Mouse (Mus musculus): ENCODE measurements at regions not wholly inside any gene's neighbourhood (a gene's known extent, or its start where the extent isn't known, plus 50 kb on each side); places are given as distances from the start of the nearest gene placed in this dataset.

DNA sequence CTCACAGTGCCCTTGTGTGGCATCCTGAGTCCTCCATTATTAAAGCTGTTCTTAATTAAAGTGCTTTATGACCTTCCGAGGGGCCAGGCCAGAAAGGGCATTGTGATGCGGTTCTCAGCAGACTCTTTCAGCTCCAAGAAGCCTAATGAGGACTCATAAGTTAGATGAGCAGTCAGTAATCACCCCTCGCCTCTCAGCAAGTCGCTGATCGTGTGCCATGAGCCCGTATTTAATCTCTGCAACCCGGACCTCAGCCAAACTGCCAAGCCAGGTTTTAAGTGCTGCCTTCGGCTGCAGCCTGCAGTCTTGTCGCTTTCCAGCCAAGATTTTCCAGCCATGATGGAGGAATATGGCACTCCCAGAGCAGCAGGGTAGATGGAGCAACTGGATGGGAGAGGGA, 56.1 kb upstream of the Rbfox1 start:
- DNase-seq, result no peak

DNA sequence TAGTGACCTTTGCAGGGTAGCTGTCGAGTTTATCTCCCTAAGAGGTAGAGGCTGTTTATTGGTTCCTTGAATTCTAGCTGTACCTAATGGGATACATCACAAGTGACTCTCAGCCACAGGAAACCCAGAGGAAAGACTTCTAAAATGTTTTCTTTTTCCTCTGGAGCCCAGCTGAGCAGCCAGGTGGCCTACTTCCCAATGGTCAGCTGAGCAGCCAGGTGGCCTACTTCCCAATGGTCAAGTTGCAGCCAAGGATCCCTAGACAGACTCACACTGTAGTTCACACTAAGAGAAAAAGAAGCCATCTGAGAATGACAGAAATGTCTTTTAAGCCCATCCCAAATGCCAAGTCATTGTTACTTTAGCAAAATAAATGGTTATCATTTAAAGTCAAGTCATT, 61.8 kb upstream of the Rbfox1 start:
- DNase-seq, result no peak

DNA sequence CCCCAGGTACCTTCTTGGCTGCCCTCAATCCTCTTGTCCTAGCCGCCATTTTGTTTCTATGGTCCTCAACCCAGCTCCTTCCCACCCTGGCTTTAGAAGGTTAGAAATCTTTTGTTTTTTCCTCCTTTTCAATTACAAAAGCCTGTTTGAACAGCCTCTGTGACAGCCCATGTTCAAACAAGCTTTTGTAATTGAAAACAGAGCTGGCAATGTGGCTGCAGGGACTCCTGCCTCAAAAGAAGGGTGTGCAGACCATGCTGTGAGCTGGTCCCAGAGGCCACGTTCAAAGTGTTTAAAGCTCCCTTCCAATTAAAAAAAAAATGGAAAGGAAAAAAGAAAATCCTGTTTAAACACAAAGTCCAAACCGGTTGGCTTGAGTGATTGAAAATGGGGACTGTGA, 68.0 kb upstream of the Rbfox1 start:
- DNase-seq, result no peak

DNA sequence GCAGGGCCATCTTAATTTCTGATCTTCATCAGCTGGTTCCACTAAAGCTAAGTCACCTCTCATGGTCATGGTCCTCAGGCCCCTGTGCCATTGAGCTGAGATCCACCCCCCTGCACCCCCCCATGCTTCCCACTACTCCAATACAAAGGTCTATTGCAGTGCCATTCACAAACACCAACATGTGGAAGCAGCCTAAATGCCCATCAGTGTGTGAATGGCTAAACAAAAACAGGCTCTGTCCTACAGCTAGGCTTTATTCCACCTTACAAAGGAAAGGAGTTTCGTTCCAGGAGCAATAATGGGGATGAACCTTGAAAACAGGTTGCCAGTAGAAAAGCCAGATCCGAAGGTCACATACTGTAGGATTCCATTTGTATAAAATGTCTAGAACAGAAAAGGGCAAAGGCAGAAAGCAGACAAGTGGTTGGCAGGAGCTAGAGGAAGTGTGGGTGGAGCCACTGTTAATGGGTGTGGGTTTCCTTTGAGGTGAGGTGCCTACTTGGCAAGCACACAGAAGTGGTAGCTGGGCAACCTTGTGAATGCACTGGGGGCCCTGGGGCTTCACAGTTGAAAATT, 72.8 kb upstream of the Rbfox1 start:
- DNase-seq, result no peak

DNA sequence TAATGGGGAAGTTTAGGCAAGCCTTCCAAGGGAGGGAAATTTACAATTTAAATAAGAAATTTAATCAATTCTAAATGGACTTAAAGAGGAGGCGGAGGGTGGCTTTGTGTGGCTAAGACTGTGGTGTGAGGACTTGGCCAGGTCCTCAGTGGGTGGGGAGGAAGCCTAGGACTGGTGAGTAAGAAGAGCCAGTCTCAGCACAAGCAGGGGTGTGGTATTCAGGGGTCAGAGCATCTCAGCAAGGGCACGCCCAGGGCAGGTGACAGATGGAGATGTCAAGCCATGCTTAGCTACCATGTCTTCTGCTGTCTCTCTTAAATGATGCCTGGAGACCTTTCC, 73.5 kb upstream of the Rbfox1 start:
- DNase-seq, result no peak

DNA sequence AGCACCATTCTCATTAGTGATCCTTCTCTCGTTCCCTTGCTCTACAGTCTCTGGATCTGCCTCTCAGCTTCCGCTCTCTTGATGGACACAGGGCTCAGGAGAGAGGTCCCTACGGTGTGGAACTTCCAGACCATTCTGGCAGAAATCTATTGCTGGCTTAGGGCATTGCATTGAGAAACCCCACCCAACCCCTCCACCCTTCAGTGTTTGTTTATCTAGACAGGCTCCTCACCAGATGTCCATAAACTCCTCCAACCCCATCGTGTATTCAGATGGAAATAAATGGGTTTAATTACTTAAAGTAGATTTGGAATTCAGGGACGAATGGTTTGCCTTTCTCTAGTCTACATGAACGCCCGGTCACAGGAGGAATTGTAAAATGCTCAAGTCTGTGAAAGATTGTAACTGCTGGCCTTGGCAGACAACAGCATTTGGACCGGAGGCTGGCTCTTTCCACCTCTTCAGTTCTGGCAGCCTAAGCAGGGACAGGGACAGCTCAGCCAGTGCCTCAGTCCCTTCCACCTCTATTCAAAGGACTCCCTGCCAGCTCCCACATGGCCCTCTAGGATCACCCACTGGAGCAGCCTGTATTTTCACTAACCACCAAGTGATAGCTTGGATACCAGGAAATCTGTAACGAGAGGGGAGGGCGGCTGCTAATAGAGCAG, 74.0 kb upstream of the Rbfox1 start:
- no peak for DNase-seq

DNA sequence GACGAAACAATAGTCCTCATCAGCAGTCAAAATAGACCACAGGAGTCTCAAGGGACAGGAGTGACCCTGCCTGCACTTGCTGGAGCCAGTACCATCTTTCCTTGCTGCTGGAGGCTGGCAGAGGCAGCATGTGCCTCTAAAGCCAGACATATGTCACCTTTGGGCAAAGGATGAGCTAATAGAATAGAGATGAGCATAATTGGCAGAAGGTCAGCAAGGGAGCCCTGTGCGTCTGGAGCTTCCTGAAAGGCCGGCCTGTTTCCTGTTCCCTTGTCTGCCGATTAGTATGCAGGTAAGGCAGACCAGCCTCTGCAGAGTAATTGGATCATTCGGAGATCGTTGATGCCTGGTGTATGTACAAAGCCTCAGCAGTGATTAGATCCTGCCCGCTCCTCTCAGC, 87.0 kb upstream of the Rbfox1 start:
- no peak for DNase-seq

DNA sequence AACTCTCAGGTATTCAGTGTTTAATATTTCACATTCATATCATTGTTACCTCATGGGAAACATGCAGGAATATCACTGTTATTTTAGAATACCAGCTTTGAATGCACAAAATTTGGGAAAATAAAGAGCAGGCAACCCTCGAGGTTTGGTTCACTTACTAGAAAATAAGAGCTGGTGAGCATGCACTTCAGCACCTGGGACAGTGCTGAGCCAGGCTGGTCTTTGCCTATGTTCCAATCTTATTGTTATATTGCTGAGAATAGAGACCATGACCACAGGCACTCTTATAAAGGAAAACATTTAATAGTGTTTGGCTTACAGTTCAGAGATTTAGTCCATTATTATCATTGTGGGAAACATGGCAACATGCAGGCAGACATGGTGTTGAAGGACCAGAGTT, 92.9 kb upstream of the Rbfox1 start:
- no peak for DNase-seq

DNA sequence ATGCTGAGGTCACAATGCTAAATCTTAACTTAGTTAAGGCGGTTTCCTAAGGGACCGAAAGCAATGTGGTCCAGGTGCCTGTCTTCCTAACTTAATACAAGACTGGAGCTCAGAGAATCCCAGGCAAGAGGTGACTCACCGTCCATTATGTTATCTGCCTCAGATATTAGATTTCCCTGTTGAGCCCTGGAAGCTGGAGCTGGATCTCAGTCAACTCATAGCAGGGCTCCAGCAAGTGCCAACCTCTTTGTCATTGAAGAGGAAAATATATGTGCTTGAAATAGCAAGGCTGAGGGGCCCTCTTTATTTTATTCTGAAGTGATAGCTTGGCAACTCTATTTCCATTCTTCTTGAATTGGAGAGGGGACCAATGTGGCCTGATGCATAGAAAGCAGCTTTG, 95.0 kb upstream of the Rbfox1 start:
- DNase-seq, result no peak

DNA sequence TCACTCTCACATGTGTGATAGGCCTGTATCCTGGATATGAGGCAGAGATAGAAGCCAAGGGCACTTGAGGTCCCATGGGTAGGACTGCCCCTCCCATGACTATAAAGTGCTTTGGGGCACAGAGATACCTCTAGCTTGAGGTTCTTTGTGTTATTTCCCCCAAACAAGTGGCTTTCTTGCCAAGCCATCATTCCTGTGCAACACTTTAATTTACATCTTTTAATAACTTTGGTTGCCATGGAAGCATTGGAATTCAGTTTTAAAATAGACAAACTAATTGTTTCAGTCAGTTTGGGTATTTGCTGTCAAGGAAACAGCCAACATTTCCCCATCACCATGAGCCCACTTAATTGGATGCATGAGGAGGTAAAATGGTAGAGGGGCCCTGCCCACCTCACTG, 97.9 kb upstream of the Rbfox1 start:
- DNase-seq, result no peak

DNA sequence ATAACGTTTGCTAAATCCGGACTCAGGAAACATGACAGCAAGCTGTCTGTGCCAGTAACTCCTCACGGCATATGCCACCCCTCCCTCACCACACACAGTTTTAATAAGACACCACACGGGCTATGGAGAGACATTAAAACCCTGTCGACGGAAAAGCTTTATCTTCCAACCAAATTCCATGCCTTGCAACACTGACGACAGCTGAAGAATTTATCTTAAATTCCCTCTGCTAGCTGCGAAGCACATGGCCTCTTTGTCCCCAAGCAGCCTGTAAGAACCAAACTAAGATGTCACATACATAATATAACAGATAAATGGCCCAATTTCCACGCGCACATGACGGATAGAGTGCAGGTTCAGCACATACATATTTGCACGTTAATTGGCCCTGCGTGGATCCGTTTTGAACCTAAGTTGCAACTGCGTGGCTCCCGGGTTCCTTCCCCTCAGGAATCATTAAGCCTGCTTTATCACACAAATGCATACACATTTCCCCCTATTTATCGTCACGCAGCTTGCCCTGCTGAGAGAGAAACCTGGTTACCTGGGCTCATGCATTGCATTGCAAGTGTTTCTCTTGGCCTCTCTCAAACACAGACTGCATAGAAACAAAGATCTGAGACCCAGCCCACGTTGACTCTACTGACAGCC, 118.3 kb upstream of the Rbfox1 start:
- no peak for DNase-seq

DNA sequence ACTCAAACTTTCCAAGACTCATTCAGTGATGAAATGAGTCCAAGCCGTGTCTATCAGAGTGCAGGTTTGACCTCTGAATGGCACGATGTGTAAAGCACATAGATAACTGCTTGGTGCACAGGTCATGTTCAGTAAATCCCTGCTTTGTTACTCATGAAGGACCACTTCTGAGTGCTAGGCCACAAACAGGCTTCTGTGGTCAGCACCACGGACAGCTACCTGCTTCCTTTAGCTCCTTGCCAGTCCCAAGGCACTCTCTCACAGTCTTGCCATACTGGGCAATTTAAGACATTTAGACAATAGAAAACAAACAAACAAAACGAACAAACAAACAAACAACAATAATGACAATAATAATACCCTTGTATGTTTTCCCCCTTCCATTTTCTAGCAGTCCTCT, 120.0 kb upstream of the Rbfox1 start:
- peak; percentile 31 for DNase-seq

DNA sequence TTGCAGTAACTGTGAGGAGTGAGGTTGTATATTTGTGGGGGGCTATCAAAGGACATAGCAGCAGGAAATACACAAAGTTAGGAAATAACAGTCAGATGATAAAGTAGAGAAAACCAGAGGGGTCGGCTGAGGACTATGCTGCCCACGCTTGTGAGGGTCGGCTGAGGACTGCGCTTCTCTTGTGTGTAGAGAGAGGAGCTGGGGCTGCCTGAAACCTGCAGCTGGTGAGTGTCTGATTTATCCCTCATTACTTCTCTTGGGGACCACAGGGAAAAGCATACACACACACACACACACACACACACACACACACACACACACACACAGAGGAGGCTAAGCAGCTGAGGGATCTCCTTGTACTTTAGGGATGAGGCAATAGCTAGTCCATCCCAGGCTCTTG, 124.3 kb upstream of the Rbfox1 start:
- DNase-seq, result no peak

DNA sequence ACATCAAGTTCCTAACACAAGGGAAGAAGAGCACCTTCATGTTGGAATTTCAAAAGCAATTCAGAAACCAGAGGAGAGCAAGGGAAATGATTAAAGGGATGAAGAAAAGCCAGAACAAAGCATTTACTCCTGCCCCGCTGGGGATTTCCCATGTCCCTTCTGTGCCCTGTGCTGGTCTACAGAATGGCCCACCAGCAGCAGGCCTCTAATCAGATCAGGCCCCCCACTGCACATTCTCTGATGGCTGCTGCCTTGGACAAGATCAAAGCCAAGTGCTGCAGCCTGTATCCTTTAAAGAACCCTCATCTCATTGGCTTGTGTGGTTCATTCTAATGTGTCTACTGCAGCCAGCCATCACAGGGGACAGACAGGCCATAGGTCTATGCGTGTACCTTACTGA, 126.1 kb upstream of the Rbfox1 start:
- DNase-seq, result no peak

DNA sequence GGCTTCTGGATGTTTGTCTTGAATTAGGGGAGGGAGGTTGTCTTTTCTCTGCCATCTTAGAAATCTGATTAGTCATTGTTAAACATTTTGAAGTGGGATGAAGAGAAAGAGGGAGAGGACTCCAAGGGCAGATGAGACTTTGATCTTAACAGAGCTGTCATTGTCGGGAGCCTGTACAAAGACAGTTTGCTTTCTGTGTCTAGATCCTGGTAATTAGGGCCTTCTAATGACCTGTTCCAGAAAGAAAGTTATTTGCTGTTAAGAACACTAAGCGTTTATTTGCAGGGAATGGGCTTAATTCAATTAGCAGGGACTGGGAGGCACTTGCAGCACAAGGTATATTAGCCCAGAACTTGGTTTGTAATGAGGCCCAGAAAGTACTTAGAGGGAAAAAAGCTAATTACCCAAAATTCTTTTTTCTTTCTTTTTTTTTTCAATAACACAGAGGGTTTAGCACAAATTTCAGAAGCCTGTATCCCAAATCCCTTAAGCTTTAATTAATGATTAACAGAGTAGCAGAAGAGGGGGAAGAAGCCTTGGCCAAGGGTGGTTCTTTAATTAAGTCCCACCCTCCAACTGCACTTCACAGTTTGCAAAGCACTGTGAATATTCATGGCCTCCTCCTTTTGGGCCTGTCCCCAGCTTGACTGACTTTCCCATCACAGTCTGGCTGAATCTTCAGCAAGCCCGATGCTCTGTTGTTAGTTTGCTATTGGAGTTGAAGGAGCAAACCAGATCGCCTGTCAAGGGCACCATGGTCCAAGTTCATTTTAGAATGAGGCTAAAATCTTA, 142.2 kb upstream of the Rbfox1 start:
- no peak for DNase-seq

DNA sequence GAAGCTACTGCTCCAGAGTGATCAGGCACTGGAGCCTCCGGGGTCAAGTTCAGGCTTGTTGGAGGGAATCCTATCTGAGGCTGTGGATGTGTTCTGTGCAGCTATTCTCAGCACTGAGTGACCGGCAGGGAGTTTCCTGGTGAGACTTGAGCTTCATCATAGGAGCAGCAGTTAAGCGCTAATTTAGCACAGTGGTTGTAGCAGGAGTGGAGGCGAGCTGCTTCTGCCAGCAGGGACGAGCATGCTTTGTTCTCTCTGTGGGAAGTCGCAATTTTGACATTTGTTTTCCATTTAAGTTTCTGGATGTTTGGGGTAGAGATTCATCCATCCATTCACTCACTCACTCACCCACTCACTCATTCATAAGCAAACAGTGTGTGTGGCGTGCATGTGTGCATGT, 144.4 kb upstream of the Rbfox1 start:
- DNase-seq, result no peak

DNA sequence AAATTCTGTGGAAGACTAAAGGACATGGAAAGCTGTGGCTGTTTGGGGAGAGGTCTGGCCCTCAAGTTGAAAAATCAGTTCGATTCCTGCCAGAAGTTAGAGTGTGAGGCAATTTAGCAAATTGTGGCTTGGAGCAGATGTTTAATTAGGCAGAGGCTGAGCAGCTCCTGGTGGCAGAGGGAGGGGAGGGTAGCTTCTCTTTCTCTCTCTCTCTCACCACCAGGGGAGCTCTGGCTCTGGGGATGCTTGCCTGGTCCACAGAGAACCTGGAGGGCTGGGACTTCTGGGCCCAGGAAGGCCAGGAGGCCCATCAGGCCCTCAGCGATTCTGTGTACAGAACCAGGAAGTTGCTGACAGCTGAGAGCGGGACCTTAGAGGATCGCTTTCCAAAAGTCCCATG, 151.5 kb upstream of the Rbfox1 start:
- DNase-seq, result no peak

DNA sequence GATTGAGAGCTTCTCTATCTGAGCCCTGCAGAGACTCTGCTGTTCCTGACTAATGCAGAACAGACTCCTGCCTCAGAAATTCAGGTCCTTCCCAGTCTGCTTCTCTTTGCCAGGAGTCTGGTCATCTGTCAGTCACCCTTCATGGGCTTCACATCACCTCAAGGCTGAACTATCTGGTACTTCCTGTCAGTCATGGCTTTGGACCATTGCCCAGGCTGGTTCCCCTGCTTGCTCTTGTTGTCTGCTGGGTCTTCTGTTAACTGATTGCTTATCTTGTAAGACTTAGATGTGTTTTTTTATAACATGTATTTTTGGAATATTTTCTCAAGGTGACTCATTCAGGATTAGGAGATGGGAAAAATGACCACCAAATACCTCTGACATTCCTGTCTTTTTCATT, 162.6 kb upstream of the Rbfox1 start:
- no peak for DNase-seq

DNA sequence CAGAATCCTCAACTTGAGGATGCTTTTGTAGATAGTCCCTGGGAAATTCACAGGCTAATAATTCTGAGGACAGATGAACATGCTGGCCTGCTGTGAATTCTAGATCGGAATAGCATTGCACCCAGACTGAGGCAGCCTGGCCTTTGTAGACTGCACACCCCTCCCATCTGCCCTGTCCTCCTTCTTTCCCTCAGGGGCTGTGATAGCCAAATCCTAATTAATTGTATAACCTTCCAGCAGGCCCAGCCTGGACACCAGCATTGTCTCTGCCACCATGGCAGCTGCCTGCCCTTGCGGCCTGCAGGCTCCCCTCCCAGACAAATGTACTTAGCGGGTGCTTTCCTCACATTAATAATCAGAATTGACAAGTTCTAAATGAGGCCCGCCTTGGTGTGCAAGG, 171.7 kb upstream of the Rbfox1 start:
- no peak for DNase-seq

DNA sequence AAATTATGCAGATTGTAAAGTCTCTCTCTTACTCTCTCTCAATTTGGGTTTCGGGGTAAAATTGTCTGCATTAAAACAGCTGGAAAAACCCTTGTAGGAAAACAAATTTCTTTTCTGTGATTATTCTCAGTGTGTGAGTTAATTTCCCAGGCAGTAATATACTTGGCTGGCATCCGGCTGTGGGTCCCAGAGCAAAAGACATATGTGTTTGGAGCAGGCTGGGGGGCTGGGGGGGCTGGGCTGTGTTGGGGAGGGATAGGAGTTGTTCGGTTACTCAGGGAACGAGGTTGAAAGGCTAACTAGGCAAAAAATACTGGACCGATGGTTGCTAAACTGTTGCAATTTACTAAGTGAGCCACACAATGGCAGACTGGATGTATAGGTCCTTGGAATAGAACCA, 175.3 kb upstream of the Rbfox1 start:
- no peak for DNase-seq

DNA sequence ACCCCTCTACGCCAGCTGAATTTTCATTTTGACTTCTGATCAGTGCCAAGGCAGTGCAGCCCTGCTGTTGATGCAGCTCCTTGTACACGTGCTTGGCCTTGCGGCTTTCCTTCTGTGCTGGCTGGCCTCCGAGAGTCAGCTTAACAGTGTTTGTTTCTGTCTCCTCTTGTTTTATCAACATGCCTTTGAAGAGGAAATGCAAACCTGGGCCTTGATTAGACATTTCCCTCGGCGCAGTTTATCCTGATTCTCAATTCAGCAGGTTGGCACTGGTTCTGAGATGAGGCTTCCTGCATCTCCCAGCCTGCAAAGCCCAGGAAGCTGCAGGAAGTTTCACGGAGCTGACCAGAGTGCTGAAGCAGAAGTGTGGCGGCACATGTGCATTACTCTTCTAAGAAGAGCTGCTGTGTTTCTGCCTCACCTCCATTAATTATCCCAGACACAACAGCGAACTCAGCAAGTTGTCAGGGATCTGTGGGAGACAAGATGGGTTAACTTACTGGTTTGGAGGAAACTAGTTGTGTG, 184.4 kb upstream of the Rbfox1 start:
- DNase-seq, result no peak

DNA sequence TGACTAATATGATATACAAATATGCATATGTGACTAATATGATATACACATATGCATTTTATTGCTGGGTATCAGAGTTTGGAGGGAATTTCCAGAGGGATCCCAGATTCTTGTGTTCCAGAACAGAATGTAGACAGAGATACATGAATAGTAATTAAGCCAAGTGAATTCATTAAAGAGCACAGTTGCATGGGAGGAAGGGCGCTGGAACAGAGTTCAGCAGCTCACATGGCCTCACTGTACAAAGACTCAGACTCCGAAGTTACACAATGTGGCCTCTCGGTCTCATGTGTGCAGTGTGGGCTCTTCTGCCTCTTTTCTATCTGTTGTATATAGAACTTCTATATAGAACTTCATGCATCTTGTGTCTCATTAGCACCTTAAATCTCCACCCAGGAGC, 196.8 kb upstream of the Rbfox1 start:
- DNase-seq, result no peak

DNA sequence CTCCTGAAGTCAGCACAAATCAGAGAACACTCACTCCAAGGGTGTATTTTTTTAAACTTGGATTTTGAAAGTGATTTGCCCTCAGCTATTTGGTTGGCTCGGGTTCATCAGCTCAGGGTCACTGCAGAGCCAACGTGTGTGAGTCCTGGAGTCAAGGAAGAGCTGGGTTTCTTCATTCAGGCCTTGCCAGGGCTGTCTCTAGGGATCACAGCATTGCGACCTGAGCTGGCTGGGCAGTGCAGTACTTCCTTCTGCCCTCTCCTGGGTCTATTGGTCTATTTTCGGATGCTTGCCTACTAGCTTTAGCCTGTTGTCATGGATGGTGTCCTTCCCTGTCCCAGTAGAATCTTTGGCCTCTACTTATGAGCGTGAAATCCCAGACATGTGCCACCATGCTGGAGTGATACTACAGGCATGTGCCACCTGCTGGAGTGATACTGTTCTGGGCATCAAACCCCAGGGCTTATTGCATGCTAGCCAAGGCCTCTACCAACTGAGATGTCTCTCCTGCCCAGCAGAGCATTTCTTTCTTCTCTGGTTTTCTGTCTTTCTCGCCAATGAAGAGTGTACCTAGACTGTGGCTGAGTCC, 211.7 kb upstream of the Rbfox1 start:
- no peak for DNase-seq
